Mouse (Mus musculus) intestine, embryonic 14.5 days (tissue): ENCODE data around the gene Scaf8. TPM values are rescaled to one million over a fixed set of nuclear protein-coding genes. Genes with fewer than 3 reads are reported as not detected.
A peak's percentile ranks its signal among the peaks of the same experiment; 100 is the strongest.
"Not testable (repeated sequence)": the region's sequence is repeated elsewhere in the genome, so short reads cannot be mapped to it uniquely, and the experiment has no call there.

Experiments used
- ATAC-seq: fragments of 200-750 bp; cut with Nextera tagmentation; replicated peaks from 2 replicates; pipeline ENCODE4 v1.8.0; 2017; ENCODE audit warnings: low read depth, moderate number of reproducible peaks, moderate TSS enrichment, moderate library complexity; ENCODE audit not compliant: low FRiP score, low TSS enrichment
- DNase-seq: peaks from one replicate; pipeline ENCODE4 v3.0.0-alpha.2; 2018; ENCODE audit warnings: low spot score
- H3K27ac ChIP-seq: fragments of 300-500 bp; sonication (generic); 2 replicates; pipeline ENCODE4 v1.5.1; 2014; ENCODE audit warnings: low read depth, mild to moderate bottlenecking, control low read depth
- H3K27me3 ChIP-seq: fragments of 300-500 bp; sonication (generic); replicated peaks from 2 replicates; pipeline ENCODE4 v1.6.1; 2014; ENCODE audit warnings: low read length, control low read depth; ENCODE audit not compliant: control insufficient read depth, insufficient read depth
- H3K36me3 ChIP-seq: fragments of 300-500 bp; sonication (generic); 2 replicates; pipeline ENCODE4 v1.6.1; 2014; ENCODE audit warnings: low read length, control low read depth; ENCODE audit not compliant: control insufficient read depth, insufficient read depth
- H3K4me1 ChIP-seq: fragments of 300-500 bp; sonication (generic); replicated peaks from 2 replicates; pipeline ENCODE4 v1.6.1; 2014; ENCODE audit warnings: low read length, control low read depth, mixed read lengths; ENCODE audit not compliant: control insufficient read depth, insufficient read depth
- H3K4me2 ChIP-seq: fragments of 300-500 bp; sonication (generic); 2 replicates; pipeline ENCODE4 v1.6.1; 2014; ENCODE audit warnings: low read length
- H3K4me3 ChIP-seq: fragments of 300-500 bp; sonication (generic); 2 replicates; pipeline ENCODE4 v1.5.1; 2014; ENCODE audit warnings: low read depth, low read length, control low read depth, mixed read lengths
- H3K9ac ChIP-seq: fragments of 300-500 bp; sonication (generic); 2 replicates; pipeline ENCODE4 v1.6.1; 2014; ENCODE audit warnings: mild to moderate bottlenecking, low read length
- H3K9me3 ChIP-seq: fragments of 300-500 bp; sonication (generic); 2 replicates; pipeline ENCODE4 v1.6.1; 2016; ENCODE audit warnings: low read length, control low read depth; ENCODE audit not compliant: control insufficient read depth
- WGBS: fragments of 180-500 bp; shearing (Covaris S2); extraction: QIAGEN DNeasy Blood & Tissue Kit; methylation state at CpG from one replicate; pipeline ENCODE4 v1.1.7; 2014; 5-methylcytosine and 5-hydroxymethylcytosine counted together
- polyA plus RNA-seq: library from polyadenylated mRNA; unstranded; fragments of >200 nt; fragmentation: Nextera tagmentation; extraction: Ambion mirVana; gene quantifications from 2 replicates; pipeline ENCODE4 v1.2.1, GENCODE M21; 2014

The Scaf8 gene
- polyA plus RNA-seq, 1 experiment from 2014 or later, result 21.8 TPM

DNA sequence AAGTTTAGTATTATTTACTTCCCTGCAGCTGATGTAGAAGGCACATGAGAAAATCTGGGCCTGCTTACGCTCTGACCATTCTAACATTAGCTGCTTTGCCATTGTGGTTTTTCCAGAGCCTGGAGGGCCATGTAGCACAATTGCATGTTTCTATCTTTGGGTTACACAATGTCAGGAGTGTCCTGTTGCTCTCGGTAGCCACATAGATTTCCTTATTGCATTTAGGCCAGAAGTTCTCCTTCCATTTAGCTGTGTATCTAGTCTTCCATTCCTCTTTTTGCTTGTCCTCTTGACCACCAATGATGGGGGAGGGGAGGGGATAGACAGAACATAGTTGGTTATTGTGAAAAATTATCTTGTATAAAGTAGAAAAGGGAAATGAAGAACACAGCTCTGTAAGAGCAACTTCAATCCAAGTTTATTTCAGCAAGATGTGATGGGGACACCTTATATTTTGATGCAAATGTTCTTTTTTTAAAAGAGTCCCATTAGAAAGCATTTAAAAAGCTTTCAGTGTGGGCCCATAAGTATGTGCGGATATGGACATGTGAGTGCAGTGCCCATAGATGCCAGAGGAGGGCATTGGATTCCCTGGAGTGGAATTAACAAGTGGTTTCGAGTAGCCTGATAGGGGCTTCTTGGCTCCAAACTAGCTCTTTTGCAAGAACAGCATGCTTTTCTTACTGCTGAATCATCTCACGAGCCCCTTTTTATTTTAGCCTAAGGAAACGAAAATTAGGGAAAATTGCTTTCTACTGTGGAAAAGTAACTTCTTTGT, 10.4 kb upstream of the Scaf8 start:
- no peak overlapping the region for H3K9ac ChIP-seq
- H3K4me2 ChIP-seq, result no peak overlapping the region
- no peak for ATAC-seq
- H3K4me3 ChIP-seq, result no peak overlapping the region
- no peaks in the 10 kb centered on the region for H3K36me3 ChIP-seq
- DNase-seq, result no peak
- peaks cover 7% of the 10 kb centered on the region; the same call in 1 of the 2 replicates for H3K4me1 ChIP-seq
- no peak overlapping the region for H3K27ac ChIP-seq
- no peaks in the 10 kb centered on the region for H3K9me3 ChIP-seq
- 90% methylated on average over 6 of the region's 6 CpGs for WGBS
- H3K27me3 ChIP-seq, result no peaks in the 10 kb centered on the region

DNA sequence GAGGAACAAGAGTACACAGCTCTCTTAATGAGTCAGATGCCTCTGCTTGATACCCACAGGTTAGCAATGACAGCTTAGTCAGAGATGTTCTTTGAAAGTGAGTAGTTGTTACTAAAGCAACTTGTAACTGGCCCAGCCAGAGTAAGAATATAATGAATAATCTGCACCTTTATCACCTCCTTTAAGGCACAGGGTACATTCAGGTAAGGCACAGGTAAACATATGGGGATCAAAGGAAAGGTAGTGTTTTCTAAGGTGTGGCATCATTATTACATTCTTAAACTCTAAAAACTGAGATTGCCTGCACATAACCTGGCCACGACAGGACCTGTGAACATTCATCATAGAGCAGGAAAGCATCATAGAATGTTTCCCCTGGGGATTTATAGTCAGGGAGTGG, 9.8 kb upstream of the Scaf8 start:
- Histone ChIP-seq H3K4me3 (no peak overlapping the region), H3K9me3 (no peaks in the 10 kb centered on the region), H3K36me3 (no peaks in the 10 kb centered on the region), H3K9ac (no peak overlapping the region), H3K27me3 (no peaks in the 10 kb centered on the region), H3K4me2 (no peak overlapping the region), H3K27ac (no peak overlapping the region), H3K4me1 (peaks cover 7% of the 10 kb centered on the region; the same call in 1 of the 2 replicates)
- ATAC-seq, result no peak
- DNase-seq, result no peak
- WGBS, result 57% methylated on average over 1 of the region's 1 CpGs

DNA sequence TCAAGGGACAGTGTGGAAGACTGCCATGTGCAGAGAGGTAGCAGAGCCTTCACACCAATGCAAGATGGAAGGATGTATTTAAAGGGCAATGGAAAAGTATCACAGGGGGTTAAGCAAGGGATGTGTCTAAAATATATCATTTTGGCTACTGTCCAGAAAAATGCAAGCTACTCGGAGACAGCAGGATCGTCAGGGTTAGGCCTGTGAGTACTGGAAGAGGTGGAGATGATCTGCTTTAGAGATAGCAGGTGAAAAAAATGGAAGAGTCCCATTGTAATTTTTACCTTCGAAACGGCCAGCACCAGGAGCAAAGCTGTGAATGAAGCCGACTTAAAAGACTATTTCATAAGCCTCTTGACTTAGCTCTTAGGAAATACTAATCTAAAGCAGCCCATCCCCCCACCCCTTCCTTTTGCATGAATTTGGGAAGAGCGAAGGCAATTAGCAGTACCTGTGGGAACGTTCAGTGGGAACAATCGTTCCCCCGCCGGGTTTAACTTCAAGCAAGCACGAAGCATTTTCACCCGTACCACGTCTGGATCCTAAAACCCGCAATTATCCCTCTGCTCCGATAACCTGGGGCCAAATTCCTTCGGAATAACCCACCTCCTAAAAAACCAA, 925 bp upstream of the Scaf8 start:
- Histone ChIP-seq H3K36me3 (no peaks in the 10 kb centered on the region), H3K4me1 (peaks cover 6% of the 10 kb centered on the region), H3K27me3 (no peaks in the 10 kb centered on the region), H3K27ac (peak overlapping the region; percentile 100), H3K9me3 (no peaks in the 10 kb centered on the region), H3K4me3 (peak overlapping the region; percentile 85), H3K4me2 (peak overlapping the region; percentile 64), H3K9ac (peak overlapping the region; percentile 98)
- DNase-seq, result no peak
- ATAC-seq, result no peak
- WGBS, result under 1% methylated on average over 16 of the region's 16 CpGs

DNA sequence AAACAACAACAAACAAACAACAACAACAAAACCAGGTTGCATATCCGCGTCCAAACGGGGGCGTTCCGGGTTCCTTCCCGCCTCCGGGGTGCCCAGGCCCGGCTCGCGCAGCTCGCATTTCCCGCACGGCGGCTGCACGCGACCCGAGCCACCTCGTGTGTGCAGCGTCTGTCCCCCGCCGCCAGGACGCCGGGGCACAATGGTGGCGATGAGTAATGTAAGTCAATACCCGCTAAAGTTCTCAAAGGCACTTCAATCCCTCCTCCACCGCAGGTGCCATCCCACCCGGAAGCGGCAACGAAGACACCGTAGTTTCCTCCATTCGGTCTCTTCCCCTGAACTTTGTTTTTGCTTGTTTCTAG, 433 bp upstream of the Scaf8 start:
- WGBS, result under 1% methylated on average over 31 of the region's 31 CpGs
- H3K27me3 ChIP-seq, result no peaks in the 10 kb centered on the region
- peak overlapping the region; percentile 64 for H3K4me2 ChIP-seq
- DNase-seq (no peak), ATAC-seq (peak; percentile 79)
- H3K27ac ChIP-seq, result peak overlapping the region; percentile 100
- H3K9ac ChIP-seq, result peak overlapping the region; percentile 98
- H3K9me3 ChIP-seq, result no peaks in the 10 kb centered on the region
- H3K36me3 ChIP-seq, result 0 out of 2 replicates have a peak, but pooled peaks cover 2% of the 10 kb centered on the region
- peak overlapping the region; percentile 85 for H3K4me3 ChIP-seq
- peaks cover 6% of the 10 kb centered on the region for H3K4me1 ChIP-seq

DNA sequence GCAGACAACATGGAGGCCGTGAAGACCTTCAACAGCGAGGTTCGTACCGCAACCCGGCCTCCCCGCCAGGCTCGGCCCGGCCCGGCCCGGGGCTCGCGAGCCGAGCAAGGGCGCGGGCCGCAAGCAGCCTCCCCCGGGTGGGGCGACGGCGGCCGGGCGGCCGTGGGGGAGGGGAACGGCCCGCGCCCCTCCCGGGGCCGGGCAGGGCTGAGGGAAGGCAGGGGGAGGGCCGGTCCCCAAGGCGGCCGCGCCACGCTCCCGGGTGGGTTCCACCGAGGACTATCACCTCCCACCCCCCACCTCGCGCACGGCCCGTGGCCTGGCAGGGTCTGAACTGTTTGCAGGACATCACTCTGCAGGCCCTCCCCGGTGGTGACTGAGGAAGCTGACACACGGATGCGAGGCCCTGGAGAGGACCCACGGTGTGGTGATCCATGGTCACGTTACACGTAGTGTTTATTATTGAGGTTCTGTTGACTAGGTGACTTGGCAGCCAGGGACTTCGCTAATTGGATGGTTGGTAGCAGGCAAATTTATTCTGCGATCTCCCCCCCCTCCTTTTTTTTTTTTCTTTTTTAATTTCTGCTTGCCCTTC, 705 bp downstream of the Scaf8 start:
- Histone ChIP-seq H3K9ac (peak overlapping the region; percentile 98), H3K4me2 (peak overlapping the region; percentile 80), H3K9me3 (no peaks in the 10 kb centered on the region), H3K4me3 (peak overlapping the region; percentile 85), H3K27ac (peak overlapping the region; percentile 100), H3K4me1 (peaks cover 6% of the 10 kb centered on the region), H3K36me3 (0 out of 2 replicates have a peak, but pooled peaks cover 4% of the 10 kb centered on the region), H3K27me3 (no peaks in the 10 kb centered on the region)
- DNase-seq, result peak; percentile 82
- WGBS, result 1% methylated on average over 44 of the region's 47 CpGs
- peak; percentile 73 for ATAC-seq

DNA sequence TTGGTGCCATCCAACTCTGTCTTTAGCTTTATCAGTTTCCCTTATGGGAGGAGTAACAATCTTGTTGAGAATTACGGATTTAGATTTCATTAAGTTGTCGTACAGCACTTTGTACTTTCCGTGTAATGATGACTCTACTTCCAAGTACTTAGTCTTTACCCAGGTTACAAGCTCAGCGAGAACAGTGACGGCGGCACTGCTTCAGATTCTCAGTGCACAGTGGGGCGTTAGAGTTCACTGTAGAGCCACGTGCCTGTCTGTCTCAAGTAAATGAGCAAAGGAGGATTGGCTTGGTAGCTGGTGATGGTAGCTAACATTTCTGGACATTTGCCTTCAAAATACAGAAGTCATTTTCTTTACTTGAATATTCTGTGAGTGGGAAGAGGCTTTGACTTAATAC, 6.2 kb downstream of the Scaf8 start:
- H3K4me1 ChIP-seq, H3K9ac ChIP-seq, H3K4me2 ChIP-seq, ATAC-seq, H3K36me3 ChIP-seq, H3K9me3 ChIP-seq, DNase-seq, H3K27ac ChIP-seq, H3K27me3 ChIP-seq, H3K4me3 ChIP-seq: not testable (repeated sequence)
- WGBS, result 87% methylated on average over 8 of the region's 8 CpGs

DNA sequence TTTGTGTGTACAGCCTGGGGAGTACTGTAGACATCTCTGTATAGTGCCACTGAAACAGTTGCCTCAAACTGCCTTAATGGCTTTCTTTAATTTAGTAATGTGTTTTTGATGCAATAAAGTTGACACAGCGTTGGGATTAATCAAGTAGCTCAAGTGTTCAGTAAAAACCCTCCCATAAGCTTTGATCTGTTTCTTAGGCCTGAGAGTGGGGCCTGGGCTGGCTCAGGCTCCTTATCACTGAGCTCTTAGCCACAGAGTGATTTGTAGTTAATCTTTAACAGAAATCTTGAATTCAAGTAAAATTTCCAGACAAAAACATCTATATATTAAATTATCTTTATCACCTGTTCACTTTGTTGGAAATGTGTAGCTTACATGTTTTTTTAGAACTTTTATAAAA, 8.8 kb downstream of the Scaf8 start:
- H3K4me3 ChIP-seq, H3K4me1 ChIP-seq, H3K9ac ChIP-seq, ATAC-seq, H3K27ac ChIP-seq, DNase-seq, H3K9me3 ChIP-seq, H3K4me2 ChIP-seq, H3K27me3 ChIP-seq, H3K36me3 ChIP-seq: not testable (repeated sequence)
- WGBS, result 48% methylated on average over 1 of the region's 1 CpGs

DNA sequence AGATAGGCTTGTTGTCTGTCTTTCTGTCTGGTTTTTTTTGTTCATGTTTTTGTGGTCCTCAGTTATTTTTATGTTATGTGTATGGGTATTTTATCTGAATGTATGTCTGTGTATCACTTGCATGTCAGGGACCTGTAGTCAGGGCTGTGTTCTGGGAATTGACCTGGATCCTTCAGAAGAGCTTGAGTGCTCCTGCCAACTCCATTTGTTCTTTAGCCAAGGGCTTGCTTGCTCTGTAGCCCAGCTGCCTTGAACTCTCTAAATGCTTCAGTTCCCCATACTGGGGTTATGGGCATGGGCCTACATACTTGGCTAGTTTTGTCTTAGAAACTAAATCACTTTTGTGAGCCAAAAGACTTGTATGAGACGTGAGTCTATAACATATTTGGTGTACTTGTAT, 13.9 kb downstream of the Scaf8 start:
- no peak for ATAC-seq
- no peak overlapping the region for H3K9ac ChIP-seq
- 86% methylated on average over 1 of the region's 1 CpGs for WGBS
- H3K4me1 ChIP-seq, result no peaks in the 10 kb centered on the region
- DNase-seq, result no peak
- no peak overlapping the region for H3K4me2 ChIP-seq
- no peaks in the 10 kb centered on the region for H3K9me3 ChIP-seq
- no peak overlapping the region for H3K4me3 ChIP-seq
- peaks cover 20% of the 10 kb centered on the region; the same call in 1 of the 2 replicates for H3K36me3 ChIP-seq
- no peak overlapping the region for H3K27ac ChIP-seq
- no peaks in the 10 kb centered on the region for H3K27me3 ChIP-seq
